Mouse (Mus musculus): ENCODE results near the gene Dlx6.

GRCm38 (mm10) chr6:6859111-6859949 is 3.8 kb upstream of the Dlx6 start:
- TF ChIP-seq CTCF (IDR thresholded peaks at IDR 0.05; ENCODE audit: low read depth, low read length) (no peak), POLR2A (IDR thresholded peaks at IDR 0.05; ENCODE audit: borderline replicate concordance, low read depth, low read length) (no peak)

All from bone marrow macrophage, adult 2 months (primary cell).